Mouse (Mus musculus): ENCODE results near the gene Atp9a.
"Not testable (repeated sequence)": the region's sequence is repeated elsewhere in the genome, so short reads cannot be mapped to it uniquely, and the experiment has no call there.

Gene Atp9a

DNA sequence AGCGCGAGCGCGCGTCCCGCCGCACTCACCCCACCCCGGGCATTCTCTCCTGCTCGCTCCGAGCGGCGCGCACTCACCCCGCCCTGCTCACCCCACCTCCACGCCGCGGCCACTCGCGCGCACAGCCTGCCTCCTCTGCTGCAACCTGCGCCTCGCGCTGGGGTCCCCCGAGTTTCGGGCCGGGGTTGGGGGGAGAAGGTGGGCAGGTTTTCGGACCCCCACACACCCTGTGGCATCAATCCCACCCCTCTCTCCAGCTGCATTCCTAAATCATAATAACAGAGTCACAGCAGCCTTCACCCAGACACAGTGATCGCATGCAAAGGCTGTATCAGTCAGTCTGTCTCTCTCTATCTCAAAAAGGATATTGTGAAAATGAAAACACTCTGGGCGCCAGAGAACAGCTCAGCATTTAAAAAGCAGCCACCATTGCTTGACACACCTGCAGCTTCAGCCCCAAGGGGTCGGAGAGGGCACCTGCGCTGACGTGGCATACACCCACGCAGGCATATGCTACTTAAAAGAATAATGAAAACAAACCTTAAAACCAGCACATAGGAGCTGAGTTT is at the start of gene Atp9a:
Atp9a (minus strand) TSS at position 351 of the 569 bp plus-strand sequence.
- DNase-seq (ENCODE audit: low spot score), result peak; percentile 71

GRCm38 (mm10) chr2:168791115-168791802 is 49.0 kb upstream of the Atp9a start:
- DNase-seq (ENCODE audit: low spot score), result peak; percentile 8

DNA sequence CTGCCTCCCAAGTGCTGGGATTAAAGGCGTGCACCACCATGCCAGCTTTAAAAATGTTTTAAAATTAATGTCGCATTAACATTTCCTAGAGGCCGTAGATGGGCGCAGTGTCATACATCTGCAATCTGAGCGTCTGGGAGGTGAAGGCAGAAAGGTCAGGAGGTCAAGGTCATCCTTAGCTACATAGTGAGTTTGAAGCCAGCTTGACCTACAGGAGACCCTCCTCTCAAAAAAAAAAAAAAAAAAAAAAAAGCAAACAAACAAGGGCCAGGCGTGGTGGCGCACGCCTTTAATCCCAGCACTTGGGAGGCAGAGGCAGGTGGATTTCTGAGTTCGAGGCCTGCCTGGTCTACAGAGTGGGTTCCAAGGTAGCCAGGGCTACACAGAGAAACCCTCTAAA is 44.0 kb upstream of the Atp9a start:
- no peak for DNase-seq (ENCODE audit: low spot score)

GRCm38 (mm10) chr2:168780596-168780995 is 38.4 kb upstream of the Atp9a start:
- no peak for DNase-seq (ENCODE audit: low spot score)

- DNase-seq (ENCODE audit: low spot score), result no peak
Observed at GRCm38 (mm10) chr2:168780024-168780423, 37.8 kb upstream of the Atp9a start.

DNA sequence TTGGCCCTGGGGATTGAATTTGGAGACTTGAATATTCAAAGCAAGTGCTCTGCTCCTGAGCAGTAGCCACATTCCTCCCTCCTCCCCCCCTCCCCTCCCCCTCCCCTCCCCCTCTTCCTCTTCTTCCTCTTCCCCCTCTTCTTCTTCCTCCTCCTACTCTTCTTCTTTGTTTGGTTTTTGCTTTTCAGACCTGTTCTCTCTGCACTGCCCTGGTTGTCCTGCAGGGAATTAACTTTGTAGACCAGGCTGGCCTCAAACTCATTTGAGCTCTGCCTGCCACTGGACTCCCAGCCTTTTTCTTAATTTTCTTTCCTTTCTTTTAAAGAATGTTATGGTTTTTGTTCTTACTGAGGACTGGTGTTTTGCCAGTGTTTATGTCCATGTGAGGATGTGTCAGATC is 35.3 kb upstream of the Atp9a start:
- no peak for DNase-seq (ENCODE audit: low spot score)

GRCm38 (mm10) chr2:168776238-168776637 is 34.0 kb upstream of the Atp9a start:
- DNase-seq (ENCODE audit: low spot score), result no peak

- no peak for DNase-seq (ENCODE audit: low spot score)
Observed at GRCm38 (mm10) chr2:168769259-168769658, 27.1 kb upstream of the Atp9a start.

DNA sequence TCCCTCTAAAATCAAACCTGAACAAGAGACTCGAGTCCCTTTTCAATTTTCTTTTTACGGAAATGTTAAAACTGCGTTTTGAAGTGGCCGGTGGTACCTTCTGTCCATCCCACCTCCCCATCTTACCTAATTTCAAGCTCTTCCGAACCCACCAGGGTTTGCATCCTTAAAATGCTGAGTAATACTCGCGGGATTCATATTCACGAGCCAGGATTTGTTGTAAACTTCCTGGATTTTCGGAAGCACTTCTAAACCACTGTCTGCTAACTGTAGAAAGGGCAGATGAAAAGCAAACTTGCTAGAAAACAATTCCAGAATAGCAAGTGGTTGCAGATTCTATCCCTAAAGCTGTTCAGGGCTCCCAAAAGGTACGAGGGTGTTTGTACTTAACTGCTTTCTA is 25.4 kb upstream of the Atp9a start, which contains the start of gene Sall4:
Sall4 (minus strand) TSS at position 362 of the 400 bp plus-strand sequence.
- DNase-seq (ENCODE audit: low spot score), result no peak

DNA sequence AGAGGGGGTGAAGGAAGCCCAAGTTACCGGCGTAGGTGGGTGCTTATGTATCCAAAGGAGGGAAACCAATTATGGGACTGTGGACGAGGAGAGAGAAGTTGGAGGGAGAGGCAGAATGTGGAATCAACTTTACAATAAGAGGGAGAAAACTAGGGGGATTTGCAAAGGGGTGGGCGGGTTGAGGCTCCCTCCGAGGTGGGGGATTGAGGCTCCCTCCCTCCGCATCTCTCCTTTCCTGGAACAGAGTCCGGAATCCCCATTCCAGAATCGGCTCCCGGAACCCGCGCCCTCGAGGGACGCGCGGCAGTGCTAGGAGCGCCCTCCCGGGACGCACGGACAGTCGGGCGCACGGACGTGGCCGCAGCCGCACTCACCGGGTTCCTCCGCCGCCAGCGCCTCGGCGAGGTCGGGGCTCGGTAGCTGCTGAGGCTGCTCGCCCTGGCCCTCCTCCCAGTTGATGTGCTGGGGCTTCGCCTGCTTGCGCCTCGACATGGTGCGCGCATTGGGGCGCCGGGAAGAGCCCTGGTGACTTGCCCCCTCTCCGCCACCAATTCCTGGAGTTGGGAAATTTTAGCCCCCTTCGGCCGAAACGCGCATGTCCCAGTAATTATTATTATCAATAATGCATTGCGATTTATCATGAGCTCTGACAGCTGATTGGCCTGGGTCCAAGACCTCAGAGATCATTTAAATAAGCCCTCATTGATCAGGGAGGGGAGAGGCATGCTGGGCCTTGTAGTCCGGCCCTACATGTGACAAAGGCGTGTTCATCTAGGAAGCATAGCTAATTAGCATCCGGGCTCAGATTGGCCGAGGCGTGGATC is 24.5 kb upstream of the Atp9a start:
- DNase-seq (ENCODE audit: low spot score), result peak; percentile 36

- DNase-seq (ENCODE audit: low spot score), result no peak
Observed at GRCm38 (mm10) chr2:168765696-168766537, 23.7 kb upstream of the Atp9a start.

- DNase-seq (ENCODE audit: low spot score), result peak; percentile 34
Observed at GRCm38 (mm10) chr2:168765065-168765681, 23.0 kb upstream of the Atp9a start.

GRCm38 (mm10) chr2:168764460-168764867 is 22.3 kb upstream of the Atp9a start:
- no peak for DNase-seq (ENCODE audit: low spot score)

DNA sequence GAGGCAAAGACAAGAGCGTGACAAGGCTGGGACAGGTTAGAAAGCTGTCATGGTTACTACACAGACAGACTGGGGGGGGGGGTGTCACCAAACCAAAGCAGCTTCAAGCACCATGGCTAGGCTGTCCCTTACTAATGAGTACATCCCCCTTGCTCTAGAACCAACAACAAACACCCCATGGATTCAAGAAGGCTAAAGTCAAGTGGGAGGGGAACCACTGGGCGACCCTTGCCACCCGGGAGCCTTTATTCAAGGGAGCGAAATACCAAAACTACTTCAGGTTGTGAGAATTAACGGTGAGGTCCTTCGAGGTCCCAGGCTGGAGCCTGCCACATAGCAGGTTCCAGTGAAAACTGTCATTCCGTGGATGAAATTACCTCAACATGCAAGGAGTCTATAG is 21.6 kb upstream of the Atp9a start:
- DNase-seq (ENCODE audit: low spot score), result no peak

GRCm38 (mm10) chr2:168762411-168762815 is 20.2 kb upstream of the Atp9a start:
- no peak for DNase-seq (ENCODE audit: low spot score)

- no peak for DNase-seq (ENCODE audit: low spot score)
Observed at GRCm38 (mm10) chr2:168761954-168762353, 19.7 kb upstream of the Atp9a start.

DNA sequence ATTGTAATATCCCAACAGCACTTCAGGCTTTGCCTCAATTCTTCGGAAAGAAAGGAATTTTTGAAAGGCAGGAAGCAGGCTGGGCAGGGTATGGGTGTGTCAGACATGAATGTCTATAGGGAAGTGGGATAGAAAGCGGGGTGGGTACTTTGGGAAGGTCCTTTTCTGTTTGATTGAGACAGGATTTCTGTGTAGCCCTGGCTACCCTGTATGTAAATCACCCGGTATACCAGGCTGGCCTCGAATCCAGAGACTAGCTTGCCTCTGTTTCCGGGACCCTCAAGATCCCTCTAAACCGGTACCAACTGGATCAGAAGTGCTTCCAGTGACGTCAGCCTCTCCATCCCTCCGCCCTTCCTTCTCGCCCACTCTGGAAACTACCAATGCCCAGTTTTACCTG is 18.9 kb upstream of the Atp9a start:
- no peak for DNase-seq (ENCODE audit: low spot score)

- not testable (repeated sequence) for DNase-seq (ENCODE audit: low spot score)
Observed at GRCm38 (mm10) chr2:168744406-168744805, 2.2 kb upstream of the Atp9a start.

GRCm38 (mm10) chr2:168742649-168743048 is 440 bp upstream of the Atp9a start:
- peak; percentile 68 for DNase-seq (ENCODE audit: low spot score)

- peak; percentile 73 for DNase-seq (ENCODE audit: low spot score)
Observed at GRCm38 (mm10) chr2:168741273-168742058, 743 bp downstream of the Atp9a start.

GRCm38 (mm10) chr2:168740496-168740895 is 1.7 kb downstream of the Atp9a start:
- no peak for DNase-seq (ENCODE audit: low spot score)
